Mouse (Mus musculus) urinary bladder, postnatal 4 days (tissue): ENCODE measurements at regions not wholly inside any gene's neighbourhood (a gene's known extent, or its start where the extent isn't known, plus 50 kb on each side); places are given as distances from the start of the nearest gene placed in this dataset.

ENCODE experiments used
- DNase-seq, 2 experiments: peaks; one replicate each; pipeline ENCODE4 v3.0.0; 2021 to 2022; ENCODE audit warnings: low spot score in 2 of 2

- DNase-seq: no peak
Observed at GRCm38 (mm10) chr9:69662394-69662793, 98.3 kb downstream of the Foxb1 start.

GRCm38 (mm10) chr9:69658276-69658675 lies 102.5 kb downstream of the Foxb1 start:
- DNase-seq: no peak

GRCm38 (mm10) chr9:69656053-69656452 lies 104.7 kb downstream of the Foxb1 start:
- DNase-seq: no peak

GRCm38 (mm10) chr9:69652106-69652505 lies 108.6 kb downstream of the Foxb1 start:
- no peak for DNase-seq

- no peak for DNase-seq
Observed at GRCm38 (mm10) chr9:69651608-69652007, 109.1 kb downstream of the Foxb1 start.

GRCm38 (mm10) chr9:69642591-69642990 lies 118.1 kb downstream of the Foxb1 start:
- DNase-seq: no peak

GRCm38 (mm10) chr9:69623312-69623711 lies 137.4 kb downstream of the Foxb1 start:
- peak; percentile 35 to 81 for DNase-seq

GRCm38 (mm10) chr9:69621006-69621405 lies 139.7 kb downstream of the Foxb1 start:
- DNase-seq: no peak

- no peak for DNase-seq
Observed at GRCm38 (mm10) chr9:69617328-69617727, 143.4 kb downstream of the Foxb1 start.

GRCm38 (mm10) chr9:69597472-69597871 lies 144.1 kb downstream of the Anxa2 start:
- no peak for DNase-seq

- no peak for DNase-seq
Observed at GRCm38 (mm10) chr9:69592329-69593062, 139.1 kb downstream of the Anxa2 start.

- no peak for DNase-seq
Observed at GRCm38 (mm10) chr9:69588846-69589245, 135.4 kb downstream of the Anxa2 start.

GRCm38 (mm10) chr9:69587096-69587495 lies 133.7 kb downstream of the Anxa2 start:
- DNase-seq: no peak

GRCm38 (mm10) chr9:69581236-69581635 lies 127.8 kb downstream of the Anxa2 start:
- DNase-seq: no peak

GRCm38 (mm10) chr9:69577661-69578405 lies 124.4 kb downstream of the Anxa2 start:
- no peak for DNase-seq

- no peak for DNase-seq
Observed at GRCm38 (mm10) chr9:69575386-69575785, 122.0 kb downstream of the Anxa2 start.

- DNase-seq: no peak
Observed at GRCm38 (mm10) chr9:69568631-69569230, 115.3 kb downstream of the Anxa2 start.

- DNase-seq: no peak
Observed at GRCm38 (mm10) chr9:69568222-69568621, 114.8 kb downstream of the Anxa2 start.

- DNase-seq: no peak
Observed at GRCm38 (mm10) chr9:69566996-69567395, 113.6 kb downstream of the Anxa2 start.

- no peak for DNase-seq
Observed at GRCm38 (mm10) chr9:69543241-69543640, 89.8 kb downstream of the Anxa2 start.
